Mouse (Mus musculus): Measurements from ENCODE around the gene Pkp1. TPM values are rescaled to one million over a fixed set of nuclear protein-coding genes. Genes with fewer than 3 reads are reported as not detected.

The Pkp1 gene
- polyA plus RNA-seq, 1 experiment from 2014 or later, result 0.08 TPM

DNA sequence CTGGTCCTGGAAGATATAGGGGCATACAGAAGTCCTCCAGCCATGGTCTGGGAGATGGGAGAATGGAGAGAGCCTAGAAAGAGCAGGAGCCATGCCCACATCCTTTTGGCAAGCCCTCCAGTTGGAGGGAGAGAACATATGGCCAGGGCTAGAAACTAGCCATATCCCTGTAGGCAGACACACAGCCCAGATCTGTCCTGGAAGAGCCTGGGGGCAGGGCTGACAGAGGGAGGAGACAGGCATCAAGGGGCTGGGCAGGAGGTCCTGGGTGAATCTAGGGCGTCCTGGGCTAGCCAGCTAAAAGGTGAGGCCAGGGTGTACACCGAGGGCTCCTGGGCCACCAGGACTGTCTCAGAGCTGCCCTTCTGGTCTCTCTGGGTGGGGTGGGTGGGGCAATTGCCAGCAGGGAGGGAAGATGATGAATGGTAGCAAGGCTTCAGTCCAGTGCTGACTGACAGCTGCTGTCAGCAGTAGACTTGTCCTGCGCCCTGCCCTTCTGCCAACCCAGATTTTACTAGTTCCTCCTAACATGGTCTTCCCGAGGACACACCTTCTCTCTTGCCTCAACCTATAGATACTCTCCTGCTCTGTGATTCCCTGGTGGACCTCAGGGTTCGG is 5.5 kb upstream of the Pkp1 start:
- no peaks in the 10 kb centered on the region for H3K9me3 ChIP-seq (ENCODE audit: control insufficient read depth, low read length)
- no peak overlapping the region for H3K4me3 ChIP-seq (ENCODE audit: low read depth, low read length)
- no peaks in the 10 kb centered on the region for H3K36me3 ChIP-seq (ENCODE audit: control insufficient read depth, insufficient read depth, low read length)
- no peak overlapping the region for H3K9ac ChIP-seq (ENCODE audit: low read length)
- ATAC-seq (replicated peaks; ENCODE audit: low FRiP score, low TSS enrichment, low read depth) (no peak), DNase-seq (ENCODE audit: low spot score) (no peak)
- H3K4me1 ChIP-seq (replicated peaks; ENCODE audit: control insufficient read depth, insufficient read depth, low read length), result 0 out of 2 replicates have a peak, but pooled peaks cover 2% of the 10 kb centered on the region
- no peak overlapping the region for H3K27ac ChIP-seq (ENCODE audit: low read depth)
- peaks cover 32% of the 10 kb centered on the region for H3K27me3 ChIP-seq (replicated peaks; ENCODE audit: control insufficient read depth, insufficient read depth, low read length)
- H3K4me2 ChIP-seq (ENCODE audit: low read length), result no peak overlapping the region
- WGBS, result 68% methylated on average over 5 of the region's 5 CpGs

DNA sequence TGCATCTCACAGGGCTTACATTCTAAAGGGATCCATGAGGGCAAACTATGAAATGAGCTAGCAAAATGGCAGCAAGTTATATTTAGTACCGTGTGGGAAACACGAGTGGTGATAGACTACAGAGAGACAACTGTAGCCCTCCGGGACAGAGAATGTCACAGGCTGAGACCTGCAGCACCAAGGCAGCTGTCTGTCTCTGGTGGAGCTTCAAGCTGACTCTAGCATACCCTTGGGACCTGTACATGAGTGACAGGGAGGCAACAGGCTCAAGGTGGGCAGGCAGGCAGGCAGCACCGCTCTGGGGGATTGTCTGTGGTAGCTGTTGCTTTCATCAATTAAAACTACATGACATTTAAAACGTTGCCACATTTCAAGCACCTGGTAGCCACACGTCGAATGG is 4.2 kb upstream of the Pkp1 start:
- no peak overlapping the region for H3K4me3 ChIP-seq (ENCODE audit: low read depth, low read length)
- no peaks in the 10 kb centered on the region for H3K36me3 ChIP-seq (ENCODE audit: control insufficient read depth, insufficient read depth, low read length)
- H3K4me2 ChIP-seq (ENCODE audit: low read length), result no peak overlapping the region
- DNase-seq (ENCODE audit: low spot score) (no peak), ATAC-seq (replicated peaks; ENCODE audit: low FRiP score, low TSS enrichment, low read depth) (no peak)
- WGBS, result 69% methylated on average over 7 of the region's 7 CpGs
- no peaks in the 10 kb centered on the region for H3K9me3 ChIP-seq (ENCODE audit: control insufficient read depth, low read length)
- peaks cover 44% of the 10 kb centered on the region for H3K27me3 ChIP-seq (replicated peaks; ENCODE audit: control insufficient read depth, insufficient read depth, low read length)
- no peak overlapping the region for H3K27ac ChIP-seq (ENCODE audit: low read depth)
- no peak overlapping the region for H3K9ac ChIP-seq (ENCODE audit: low read length)
- no peaks in the 10 kb centered on the region for H3K4me1 ChIP-seq (replicated peaks; ENCODE audit: control insufficient read depth, insufficient read depth, low read length)

DNA sequence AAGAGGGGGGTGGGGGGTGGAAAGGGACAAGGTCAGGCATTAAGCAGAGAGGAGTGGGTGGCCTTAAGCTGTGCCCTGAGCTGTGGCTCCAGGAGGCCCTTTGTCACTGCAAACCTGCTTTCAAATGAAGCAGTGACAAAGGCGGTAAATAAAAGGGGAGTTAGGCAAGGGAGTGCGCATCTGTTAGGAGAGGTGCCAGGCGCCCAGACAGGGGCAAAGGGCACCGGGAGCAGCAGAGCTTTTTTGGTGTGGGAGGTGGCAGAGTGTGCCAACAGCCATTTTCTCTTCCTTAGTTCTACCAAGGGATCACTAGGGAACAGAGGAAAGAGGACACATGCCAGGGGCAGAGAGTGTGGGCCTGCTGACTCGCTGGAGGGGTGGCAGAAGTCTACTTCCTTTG is 1.8 kb downstream of the Pkp1 start:
- Histone ChIP-seq H3K4me2 (ENCODE audit: low read length) (no peak overlapping the region), H3K4me1 (replicated peaks; ENCODE audit: control insufficient read depth, insufficient read depth, low read length) (no peaks in the 10 kb centered on the region), H3K9me3 (ENCODE audit: control insufficient read depth, low read length) (no peaks in the 10 kb centered on the region), H3K27me3 (replicated peaks; ENCODE audit: control insufficient read depth, insufficient read depth, low read length) (peaks cover 68% of the 10 kb centered on the region), H3K36me3 (ENCODE audit: control insufficient read depth, insufficient read depth, low read length) (no peaks in the 10 kb centered on the region), H3K27ac (ENCODE audit: low read depth) (no peak overlapping the region), H3K4me3 (ENCODE audit: low read depth, low read length) (no peak overlapping the region), H3K9ac (ENCODE audit: low read length) (no peak overlapping the region)
- no peak for DNase-seq (ENCODE audit: low spot score)
- ATAC-seq (replicated peaks; ENCODE audit: low FRiP score, low TSS enrichment, low read depth), result no peak
- 10% methylated on average over 5 of the region's 5 CpGs for WGBS

DNA sequence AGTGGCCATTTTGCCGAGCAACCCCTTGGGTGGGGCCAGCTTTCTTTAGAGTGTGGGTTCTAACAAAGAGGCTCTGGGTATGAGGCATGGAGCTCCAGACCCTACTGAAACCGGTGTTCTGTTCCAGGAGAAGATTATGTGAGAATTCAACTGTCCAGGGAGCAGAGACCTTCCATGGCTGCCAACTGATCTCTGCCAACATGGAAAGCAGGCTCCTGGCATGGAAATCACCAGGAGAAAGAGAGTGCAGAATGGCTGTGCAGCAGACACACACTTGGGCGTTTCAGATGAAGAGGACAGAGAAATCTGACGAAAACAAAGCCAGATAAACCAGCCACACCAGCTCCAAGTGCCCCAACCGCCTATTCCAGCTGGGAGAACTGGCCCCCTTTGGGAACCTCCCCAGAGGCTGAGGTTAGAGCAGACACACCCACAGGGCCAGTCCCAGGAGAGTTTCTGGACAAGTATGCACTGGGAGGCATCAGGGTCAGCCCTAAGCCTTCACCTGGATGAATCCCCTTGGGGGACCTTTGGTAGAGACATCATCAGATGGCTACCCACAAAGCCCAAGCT is 2.4 kb downstream of the Pkp1 start:
- Histone ChIP-seq H3K4me2 (ENCODE audit: low read length) (no peak overlapping the region), H3K27ac (ENCODE audit: low read depth) (no peak overlapping the region), H3K9ac (ENCODE audit: low read length) (no peak overlapping the region), H3K36me3 (ENCODE audit: control insufficient read depth, insufficient read depth, low read length) (no peaks in the 10 kb centered on the region), H3K27me3 (replicated peaks; ENCODE audit: control insufficient read depth, insufficient read depth, low read length) (peaks cover 62% of the 10 kb centered on the region), H3K4me1 (replicated peaks; ENCODE audit: control insufficient read depth, insufficient read depth, low read length) (no peaks in the 10 kb centered on the region), H3K4me3 (ENCODE audit: low read depth, low read length) (no peak overlapping the region), H3K9me3 (ENCODE audit: control insufficient read depth, low read length) (no peaks in the 10 kb centered on the region)
- DNase-seq (ENCODE audit: low spot score) (no peak), ATAC-seq (replicated peaks; ENCODE audit: low FRiP score, low TSS enrichment, low read depth) (no peak)
- 39% methylated on average over 5 of the region's 5 CpGs for WGBS

DNA sequence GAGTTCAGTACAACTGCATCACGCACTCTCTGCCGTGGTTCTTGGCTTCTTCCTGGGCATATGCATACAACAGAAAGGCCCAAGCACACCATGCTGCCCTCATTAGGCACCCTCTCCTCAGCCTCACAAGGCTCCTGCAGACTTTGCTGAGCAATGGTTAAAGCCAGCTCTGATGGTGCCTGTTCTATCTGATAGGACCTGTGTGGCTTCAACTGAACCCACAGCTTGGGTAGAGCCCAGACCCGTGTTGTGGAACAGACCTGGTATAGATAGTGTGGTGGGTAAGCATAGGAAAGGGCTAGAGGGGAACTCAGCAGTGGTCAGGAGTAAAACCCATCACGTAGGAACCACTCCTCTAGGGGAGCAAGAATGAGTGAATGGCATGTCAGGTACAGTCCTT is 5.3 kb downstream of the Pkp1 start:
- H3K27ac ChIP-seq (ENCODE audit: low read depth), result no peak overlapping the region
- DNase-seq (ENCODE audit: low spot score), result no peak
- H3K36me3 ChIP-seq (ENCODE audit: control insufficient read depth, insufficient read depth, low read length), result no peaks in the 10 kb centered on the region
- no peak overlapping the region for H3K4me3 ChIP-seq (ENCODE audit: low read depth, low read length)
- WGBS, result 75% methylated on average over 4 of the region's 4 CpGs
- peaks cover 36% of the 10 kb centered on the region for H3K27me3 ChIP-seq (replicated peaks; ENCODE audit: control insufficient read depth, insufficient read depth, low read length)
- H3K9me3 ChIP-seq (ENCODE audit: control insufficient read depth, low read length), result no peaks in the 10 kb centered on the region
- H3K4me1 ChIP-seq (replicated peaks; ENCODE audit: control insufficient read depth, insufficient read depth, low read length), result no peaks in the 10 kb centered on the region
- no peak overlapping the region for H3K4me2 ChIP-seq (ENCODE audit: low read length)
- no peak for ATAC-seq (replicated peaks; ENCODE audit: low FRiP score, low TSS enrichment, low read depth)
- H3K9ac ChIP-seq (ENCODE audit: low read length), result no peak overlapping the region

DNA sequence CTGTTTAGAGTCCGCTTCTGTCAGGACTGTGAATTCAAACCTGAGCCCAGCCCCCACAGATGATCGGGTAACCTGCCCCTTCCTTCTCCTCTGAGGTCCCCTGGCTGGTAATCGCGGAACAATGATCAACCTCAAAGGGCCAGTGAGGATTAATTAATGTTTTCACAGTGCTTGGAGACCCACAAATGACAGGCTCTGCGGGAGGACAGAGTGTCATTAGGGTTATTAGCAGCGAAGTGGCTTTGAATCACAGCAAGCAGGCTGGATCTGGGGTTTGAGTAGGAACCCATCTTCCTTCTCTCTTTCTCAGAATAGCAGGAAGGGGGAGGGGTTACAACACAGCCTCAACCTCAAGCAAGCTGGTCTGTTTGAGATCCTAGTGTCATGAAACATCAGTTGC is 9.6 kb downstream of the Pkp1 start:
- Histone ChIP-seq H3K27me3 (replicated peaks; ENCODE audit: control insufficient read depth, insufficient read depth, low read length) (no peaks in the 10 kb centered on the region), H3K36me3 (ENCODE audit: control insufficient read depth, insufficient read depth, low read length) (no peaks in the 10 kb centered on the region), H3K27ac (ENCODE audit: low read depth) (no peak overlapping the region), H3K4me3 (ENCODE audit: low read depth, low read length) (no peak overlapping the region), H3K4me2 (ENCODE audit: low read length) (no peak overlapping the region), H3K4me1 (replicated peaks; ENCODE audit: control insufficient read depth, insufficient read depth, low read length) (no peaks in the 10 kb centered on the region), H3K9ac (ENCODE audit: low read length) (no peak overlapping the region), H3K9me3 (ENCODE audit: control insufficient read depth, low read length) (no peaks in the 10 kb centered on the region)
- ATAC-seq (replicated peaks; ENCODE audit: low FRiP score, low TSS enrichment, low read depth) (no peak), DNase-seq (ENCODE audit: low spot score) (no peak)
- WGBS, result 23% methylated on average over 6 of the region's 6 CpGs

DNA sequence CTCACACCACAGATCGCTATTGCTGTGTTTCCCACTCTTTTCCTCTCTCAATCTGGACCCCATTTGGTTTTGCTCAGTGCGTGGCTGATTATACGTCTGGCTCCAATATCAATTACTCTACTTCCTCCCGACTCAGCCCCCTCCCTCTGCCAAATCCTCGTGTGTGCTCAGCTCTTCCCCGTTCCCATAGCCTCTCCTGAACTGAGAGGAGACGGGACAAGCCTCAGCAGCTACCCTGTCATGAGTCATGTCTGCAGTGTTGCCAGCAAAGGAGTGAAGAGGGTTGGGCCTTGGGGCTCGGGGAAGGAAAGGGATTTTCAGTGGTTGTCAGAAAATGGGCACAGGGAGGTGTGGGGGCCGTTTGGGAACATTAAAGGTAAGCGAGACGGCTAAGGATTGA is 12.3 kb downstream of the Pkp1 start:
- 67% methylated on average over 11 of the region's 11 CpGs for WGBS
- no peak for DNase-seq (ENCODE audit: low spot score)

DNA sequence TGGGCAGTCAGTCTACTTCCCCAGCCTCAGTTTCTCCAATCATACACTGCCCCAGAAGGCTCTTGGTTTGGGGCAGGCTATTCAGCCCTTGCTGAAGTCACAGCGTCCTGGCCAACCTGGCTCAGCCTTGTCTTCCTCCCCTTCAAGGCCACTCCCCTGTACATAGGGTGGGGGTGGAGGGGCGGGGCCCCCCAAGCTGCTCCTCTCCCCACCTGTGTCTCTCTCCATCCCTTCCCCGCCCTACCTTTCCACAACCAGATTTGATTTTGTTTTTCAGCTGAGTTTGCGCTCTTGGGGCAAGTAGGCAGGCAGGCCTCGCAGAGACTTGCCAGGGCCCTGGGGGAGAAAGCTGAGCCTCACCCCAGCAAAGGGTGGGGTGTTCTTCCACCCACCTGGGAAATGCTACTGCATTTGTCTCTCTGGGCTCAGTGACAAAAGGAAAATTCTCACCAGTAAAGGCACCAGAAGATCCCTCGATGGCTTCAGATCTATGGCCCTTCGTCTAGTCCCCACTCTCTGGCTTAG is 19.0 kb downstream of the Pkp1 start:
- no peaks in the 10 kb centered on the region for H3K27me3 ChIP-seq (replicated peaks; ENCODE audit: control insufficient read depth, insufficient read depth, low read length)
- no peaks in the 10 kb centered on the region for H3K36me3 ChIP-seq (ENCODE audit: control insufficient read depth, insufficient read depth, low read length)
- H3K4me2 ChIP-seq (ENCODE audit: low read length), result no peak overlapping the region
- ATAC-seq (replicated peaks; ENCODE audit: low FRiP score, low TSS enrichment, low read depth), result no peak
- H3K9me3 ChIP-seq (ENCODE audit: control insufficient read depth, low read length), result no peaks in the 10 kb centered on the region
- WGBS, result 62% methylated on average over 7 of the region's 7 CpGs
- DNase-seq (ENCODE audit: low spot score), result no peak
- H3K27ac ChIP-seq (ENCODE audit: low read depth), result no peak overlapping the region
- H3K9ac ChIP-seq (ENCODE audit: low read length), result no peak overlapping the region
- no peaks in the 10 kb centered on the region for H3K4me1 ChIP-seq (replicated peaks; ENCODE audit: control insufficient read depth, insufficient read depth, low read length)
- no peak overlapping the region for H3K4me3 ChIP-seq (ENCODE audit: low read depth, low read length)

More for the DNA sequence above, 12.3 kb downstream of the Pkp1 start:
- H3K9me3 ChIP-seq (ENCODE audit: control insufficient read depth, low read length), result no peaks in the 10 kb centered on the region
- no peak overlapping the region for H3K4me3 ChIP-seq (ENCODE audit: low read depth, low read length)
- no peaks in the 10 kb centered on the region for H3K36me3 ChIP-seq (ENCODE audit: control insufficient read depth, insufficient read depth, low read length)
- H3K4me2 ChIP-seq (ENCODE audit: low read length), result no peak overlapping the region
- H3K27me3 ChIP-seq (replicated peaks; ENCODE audit: control insufficient read depth, insufficient read depth, low read length), result no peaks in the 10 kb centered on the region
- no peaks in the 10 kb centered on the region for H3K4me1 ChIP-seq (replicated peaks; ENCODE audit: control insufficient read depth, insufficient read depth, low read length)
- no peak for ATAC-seq (replicated peaks; ENCODE audit: low FRiP score, low TSS enrichment, low read depth)
- no peak overlapping the region for H3K27ac ChIP-seq (ENCODE audit: low read depth)
- no peak overlapping the region for H3K9ac ChIP-seq (ENCODE audit: low read length)

DNA sequence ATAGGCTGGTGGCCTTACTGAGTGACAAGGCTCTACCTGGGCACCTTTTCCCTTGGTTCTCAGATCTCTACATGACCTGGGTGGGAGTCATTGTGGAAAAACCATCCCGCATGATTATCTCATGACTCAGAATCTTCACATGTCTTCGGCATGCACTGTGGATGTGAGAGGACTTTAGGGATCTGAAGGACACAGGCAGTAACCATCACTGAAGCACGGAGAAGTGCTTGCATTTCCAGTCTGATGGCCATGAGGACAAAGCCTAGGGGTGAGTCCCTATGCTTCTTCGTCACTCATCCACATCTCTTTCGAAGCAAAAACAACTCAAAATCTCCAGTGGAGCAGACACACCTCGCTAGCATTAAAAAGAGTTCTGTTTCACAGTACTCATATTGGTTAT is 19.7 kb downstream of the Pkp1 start:
- Histone ChIP-seq H3K4me2 (ENCODE audit: low read length) (no peak overlapping the region), H3K36me3 (ENCODE audit: control insufficient read depth, insufficient read depth, low read length) (no peaks in the 10 kb centered on the region), H3K4me1 (replicated peaks; ENCODE audit: control insufficient read depth, insufficient read depth, low read length) (no peaks in the 10 kb centered on the region), H3K27me3 (replicated peaks; ENCODE audit: control insufficient read depth, insufficient read depth, low read length) (no peaks in the 10 kb centered on the region), H3K9me3 (ENCODE audit: control insufficient read depth, low read length) (no peaks in the 10 kb centered on the region), H3K4me3 (ENCODE audit: low read depth, low read length) (no peak overlapping the region), H3K9ac (ENCODE audit: low read length) (no peak overlapping the region), H3K27ac (ENCODE audit: low read depth) (no peak overlapping the region)
- ATAC-seq (replicated peaks; ENCODE audit: low FRiP score, low TSS enrichment, low read depth) (no peak), DNase-seq (ENCODE audit: low spot score) (no peak)
- WGBS, result 93% methylated on average over 6 of the region's 6 CpGs

Data from intestine, embryonic 14.5 days (tissue).